Mouse (Mus musculus): ENCODE data around the gene Atp6v0c. TPM values are rescaled to one million over a fixed set of nuclear protein-coding genes. Genes with fewer than 3 reads are reported as not detected.

The Atp6v0c gene
- polyA plus RNA-seq, 1 experiment from 2014 or later, result 783 TPM

- Histone ChIP-seq H3K9ac (ENCODE audit: low read depth, low read length) (peak overlapping the region; percentile 82), H3K27me3 (replicated peaks; ENCODE audit: control insufficient read depth, insufficient read depth, low read length) (peaks cover 10% of the 10 kb centered on the region; the same call in 1 of the 2 replicates), H3K27ac (ENCODE audit: low read length) (peak overlapping the region; percentile 92), H3K4me1 (ENCODE audit: control insufficient read depth, insufficient read depth, low read length) (peaks cover 85% of the 10 kb centered on the region), H3K9me3 (ENCODE audit: control insufficient read depth, low read length) (no peaks in the 10 kb centered on the region), H3K36me3 (ENCODE audit: control insufficient read depth, insufficient read depth, low read length) (no peaks in the 10 kb centered on the region), H3K4me2 (ENCODE audit: low read depth, low read length) (peak overlapping the region; percentile 97), H3K4me3 (ENCODE audit: low read length) (peak overlapping the region; percentile 66)
- WGBS, result 12% methylated on average over 29 of the region's 29 CpGs
- ATAC-seq, result 0 out of 2 replicates have a peak, but pooled peaks have one; percentile 0
These were observed 39.1 kb upstream of the Atp6v0c start for GRCm38 (mm10) chr17:24208641-24209042.

GRCm38 (mm10) chr17:24207768-24208640 lies 38.5 kb upstream of the Atp6v0c start:
- Histone ChIP-seq H3K9me3 (ENCODE audit: control insufficient read depth, low read length) (no peaks in the 10 kb centered on the region), H3K27ac (ENCODE audit: low read length) (peak overlapping the region; percentile 92), H3K36me3 (ENCODE audit: control insufficient read depth, insufficient read depth, low read length) (no peaks in the 10 kb centered on the region), H3K9ac (ENCODE audit: low read depth, low read length) (peak overlapping the region; percentile 82), H3K4me3 (ENCODE audit: low read length) (peak overlapping the region; percentile 66), H3K4me2 (ENCODE audit: low read depth, low read length) (peak overlapping the region; percentile 97), H3K4me1 (ENCODE audit: control insufficient read depth, insufficient read depth, low read length) (peaks cover 88% of the 10 kb centered on the region), H3K27me3 (replicated peaks; ENCODE audit: control insufficient read depth, insufficient read depth, low read length) (peaks cover 10% of the 10 kb centered on the region; the same call in 1 of the 2 replicates)
- no peak for ATAC-seq
- WGBS, result 63% methylated on average over 34 of the region's 34 CpGs

- H3K36me3 ChIP-seq (ENCODE audit: control insufficient read depth, insufficient read depth, low read length), result no peaks in the 10 kb centered on the region
- H3K4me2 ChIP-seq (ENCODE audit: low read depth, low read length), result peak overlapping the region; percentile 97
- H3K9me3 ChIP-seq (ENCODE audit: control insufficient read depth, low read length), result no peaks in the 10 kb centered on the region
- ATAC-seq, result peak; percentile 27
- peaks cover 10% of the 10 kb centered on the region; the same call in 1 of the 2 replicates for H3K27me3 ChIP-seq (replicated peaks; ENCODE audit: control insufficient read depth, insufficient read depth, low read length)
- H3K4me3 ChIP-seq (ENCODE audit: low read length), result peak overlapping the region; percentile 66
- H3K9ac ChIP-seq (ENCODE audit: low read depth, low read length), result peak overlapping the region; percentile 70
- H3K4me1 ChIP-seq (ENCODE audit: control insufficient read depth, insufficient read depth, low read length), result peaks cover 89% of the 10 kb centered on the region
- WGBS, result 7% methylated on average over 62 of the region's 62 CpGs
- H3K27ac ChIP-seq (ENCODE audit: low read length), result 0 out of 2 replicates have a peak overlapping the region, but pooled peaks have one; percentile 42
These were observed 37.2 kb upstream of the Atp6v0c start for GRCm38 (mm10) chr17:24206451-24207351.

- peak overlapping the region; percentile 66 for H3K4me3 ChIP-seq (ENCODE audit: low read length)
- no peaks in the 10 kb centered on the region for H3K36me3 ChIP-seq (ENCODE audit: control insufficient read depth, insufficient read depth, low read length)
- H3K27ac ChIP-seq (ENCODE audit: low read length), result peak overlapping the region; percentile 42
- H3K9ac ChIP-seq (ENCODE audit: low read depth, low read length), result peak overlapping the region; percentile 70
- 8% methylated on average over 15 of the region's 15 CpGs for WGBS
- ATAC-seq, result 0 out of 2 replicates have a peak, but pooled peaks have one; percentile 1
- H3K27me3 ChIP-seq (replicated peaks; ENCODE audit: control insufficient read depth, insufficient read depth, low read length), result peaks cover 10% of the 10 kb centered on the region; the same call in 1 of the 2 replicates
- peaks cover 84% of the 10 kb centered on the region for H3K4me1 ChIP-seq (ENCODE audit: control insufficient read depth, insufficient read depth, low read length)
- H3K4me2 ChIP-seq (ENCODE audit: low read depth, low read length), result peak overlapping the region; percentile 97
- no peaks in the 10 kb centered on the region for H3K9me3 ChIP-seq (ENCODE audit: control insufficient read depth, low read length)
These were observed 36.4 kb upstream of the Atp6v0c start for GRCm38 (mm10) chr17:24205908-24206361.

GRCm38 (mm10) chr17:24205284-24205888 lies 35.9 kb upstream of the Atp6v0c start, which contains the start of gene Tbc1d24:
Tbc1d24 (minus strand) TSS chr17:24205562.
- peaks cover 83% of the 10 kb centered on the region for H3K4me1 ChIP-seq (ENCODE audit: control insufficient read depth, insufficient read depth, low read length)
- H3K9me3 ChIP-seq (ENCODE audit: control insufficient read depth, low read length), result no peaks in the 10 kb centered on the region
- under 1% methylated on average over 59 of the region's 65 CpGs for WGBS
- peak within 1 kb of the TSS; percentile 66 for H3K4me3 ChIP-seq (ENCODE audit: low read length)
- H3K27ac ChIP-seq (ENCODE audit: low read length), result peak within 1 kb of the TSS; percentile 42
- no peaks in the 10 kb centered on the region for H3K36me3 ChIP-seq (ENCODE audit: control insufficient read depth, insufficient read depth, low read length)
- peak; percentile 56 for ATAC-seq
- peak within 1 kb of the TSS; percentile 70 for H3K9ac ChIP-seq (ENCODE audit: low read depth, low read length)
- H3K4me2 ChIP-seq (ENCODE audit: low read depth, low read length), result peak within 1 kb of the TSS; percentile 97
- peaks cover 10% of the 10 kb centered on the region; the same call in 1 of the 2 replicates for H3K27me3 ChIP-seq (replicated peaks; ENCODE audit: control insufficient read depth, insufficient read depth, low read length)

DNA sequence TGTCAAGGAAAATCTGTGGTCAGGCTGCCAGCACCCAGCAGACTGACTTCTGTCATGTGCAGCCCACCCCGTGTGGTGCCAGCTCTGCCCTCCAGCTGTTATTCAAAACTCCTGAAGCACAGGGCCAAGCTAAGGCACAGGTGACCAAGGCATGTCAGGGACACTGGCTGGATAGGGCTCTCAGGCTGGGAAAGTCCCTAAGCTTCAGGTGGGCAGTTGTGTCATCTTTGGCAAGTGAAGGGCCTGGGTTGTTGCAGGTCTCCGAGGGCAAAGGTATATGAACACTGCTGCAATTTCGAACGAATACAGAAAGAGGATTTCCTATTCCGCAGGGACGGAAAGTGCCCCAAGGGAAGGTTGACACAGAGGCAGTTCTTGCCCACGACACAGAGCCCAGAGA lies 35.3 kb upstream of the Atp6v0c start:
- peaks cover 84% of the 10 kb centered on the region for H3K4me1 ChIP-seq (ENCODE audit: control insufficient read depth, insufficient read depth, low read length)
- H3K27ac ChIP-seq (ENCODE audit: low read length), result peak overlapping the region; percentile 34
- WGBS, result 9% methylated on average over 7 of the region's 7 CpGs

GRCm38 (mm10) chr17:24203611-24204534 lies 34.4 kb upstream of the Atp6v0c start:
- ATAC-seq, result no peak
- Histone ChIP-seq H3K4me2 (ENCODE audit: low read depth, low read length) (peak overlapping the region; percentile 97), H3K9ac (ENCODE audit: low read depth, low read length) (peak overlapping the region; percentile 70)

More for the DNA sequence above, 35.3 kb upstream of the Atp6v0c start:
- Histone ChIP-seq H3K4me3 (ENCODE audit: low read length) (peak overlapping the region; percentile 66), H3K27me3 (replicated peaks; ENCODE audit: control insufficient read depth, insufficient read depth, low read length) (peaks cover 7% of the 10 kb centered on the region; the same call in 1 of the 2 replicates), H3K9me3 (ENCODE audit: control insufficient read depth, low read length) (no peaks in the 10 kb centered on the region), H3K9ac (ENCODE audit: low read depth, low read length) (peak overlapping the region; percentile 70), H3K4me2 (ENCODE audit: low read depth, low read length) (peak overlapping the region; percentile 97), H3K36me3 (ENCODE audit: control insufficient read depth, insufficient read depth, low read length) (no peaks in the 10 kb centered on the region)
- ATAC-seq, result no peak

DNA sequence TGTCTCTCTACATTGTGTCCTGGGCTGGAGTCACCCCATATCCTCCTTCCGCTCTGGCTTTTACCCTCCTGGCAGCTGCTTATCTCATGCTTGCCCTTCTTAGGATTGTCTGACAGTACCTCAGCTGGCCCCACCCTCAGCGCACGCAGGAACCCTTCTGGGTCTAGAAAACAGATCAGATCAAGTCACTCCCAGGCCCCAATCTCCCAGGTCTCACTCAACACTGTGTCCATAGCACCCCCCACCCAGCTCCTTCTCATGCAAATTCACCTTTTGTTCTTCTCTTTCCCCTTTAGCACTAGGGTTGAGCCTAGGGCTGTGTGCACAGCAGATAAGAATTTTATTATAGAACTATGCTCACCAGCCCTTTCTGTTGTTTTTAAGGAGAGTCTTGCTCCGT lies 33.6 kb upstream of the Atp6v0c start:
- peak overlapping the region; percentile 72 for H3K27ac ChIP-seq (ENCODE audit: low read length)
- peak; percentile 24 for ATAC-seq
- 31% methylated on average over 4 of the region's 4 CpGs for WGBS
- peak overlapping the region; percentile 8; the same call in 1 of the 2 replicates for H3K4me2 ChIP-seq (ENCODE audit: low read depth, low read length)
- H3K4me3 ChIP-seq (ENCODE audit: low read length), result 0 out of 2 replicates have a peak overlapping the region, but pooled peaks have one; percentile 4
- H3K27me3 ChIP-seq (replicated peaks; ENCODE audit: control insufficient read depth, insufficient read depth, low read length), result peaks cover 4% of the 10 kb centered on the region; the same call in 1 of the 2 replicates
- no peak overlapping the region for H3K9ac ChIP-seq (ENCODE audit: low read depth, low read length)
- H3K36me3 ChIP-seq (ENCODE audit: control insufficient read depth, insufficient read depth, low read length), result no peaks in the 10 kb centered on the region
- no peaks in the 10 kb centered on the region for H3K9me3 ChIP-seq (ENCODE audit: control insufficient read depth, low read length)
- peaks cover 67% of the 10 kb centered on the region for H3K4me1 ChIP-seq (ENCODE audit: control insufficient read depth, insufficient read depth, low read length)

More at GRCm38 (mm10) chr17:24203611-24204534, 34.4 kb upstream of the Atp6v0c start:
- peaks cover 7% of the 10 kb centered on the region; the same call in 1 of the 2 replicates for H3K27me3 ChIP-seq (replicated peaks; ENCODE audit: control insufficient read depth, insufficient read depth, low read length)
- 56% methylated on average over 3 of the region's 3 CpGs for WGBS
- H3K27ac ChIP-seq (ENCODE audit: low read length), result peak overlapping the region; percentile 72
- no peaks in the 10 kb centered on the region for H3K36me3 ChIP-seq (ENCODE audit: control insufficient read depth, insufficient read depth, low read length)
- peak overlapping the region; percentile 66; the same call in 1 of the 2 replicates for H3K4me3 ChIP-seq (ENCODE audit: low read length)
- no peaks in the 10 kb centered on the region for H3K9me3 ChIP-seq (ENCODE audit: control insufficient read depth, low read length)
- H3K4me1 ChIP-seq (ENCODE audit: control insufficient read depth, insufficient read depth, low read length), result peaks cover 75% of the 10 kb centered on the region

All from intestine, embryonic 16.5 days (tissue).